Mouse (Mus musculus): Measurements from ENCODE around the gene Ern1.
A peak's percentile ranks its signal among the peaks of the same experiment; 100 is the strongest.

The Ern1 gene

GRCm38 (mm10) chr11:106487733-106488115, at the start of gene Ern1:
Ern1 (minus strand) TSS chr11:106487852.
- DNase-seq (ENCODE audit: low read depth, low spot score): peak; percentile 87

GRCm38 (mm10) chr11:106536253-106536912, 48.7 kb upstream of the Ern1 start:
- DNase-seq (ENCODE audit: low read depth, low spot score): no peak

- no peak for DNase-seq (ENCODE audit: low read depth, low spot score)
Observed at GRCm38 (mm10) chr11:106535660-106536252, 48.1 kb upstream of the Ern1 start.

GRCm38 (mm10) chr11:106532248-106532790, 44.7 kb upstream of the Ern1 start:
- no peak for DNase-seq (ENCODE audit: low read depth, low spot score)

GRCm38 (mm10) chr11:106529786-106530185, 42.1 kb upstream of the Ern1 start:
- DNase-seq (ENCODE audit: low read depth, low spot score): no peak

- no peak for DNase-seq (ENCODE audit: low read depth, low spot score)
Observed at GRCm38 (mm10) chr11:106529113-106529512, 41.5 kb upstream of the Ern1 start.

- DNase-seq (ENCODE audit: low read depth, low spot score): no peak
Observed at GRCm38 (mm10) chr11:106527926-106528325, 40.3 kb upstream of the Ern1 start.

- no peak for DNase-seq (ENCODE audit: low read depth, low spot score)
Observed at GRCm38 (mm10) chr11:106527147-106527821, 39.6 kb upstream of the Ern1 start.

- no peak for DNase-seq (ENCODE audit: low read depth, low spot score)
Observed at GRCm38 (mm10) chr11:106522538-106522937, 34.9 kb upstream of the Ern1 start.

GRCm38 (mm10) chr11:106521612-106522011, 34.0 kb upstream of the Ern1 start:
- no peak for DNase-seq (ENCODE audit: low read depth, low spot score)

GRCm38 (mm10) chr11:106520404-106520803, 32.8 kb upstream of the Ern1 start:
- DNase-seq (ENCODE audit: low read depth, low spot score): no peak

GRCm38 (mm10) chr11:106519519-106519918, 31.9 kb upstream of the Ern1 start:
- DNase-seq (ENCODE audit: low read depth, low spot score): no peak

- DNase-seq (ENCODE audit: low read depth, low spot score): no peak
Observed at GRCm38 (mm10) chr11:106518391-106518790, 30.7 kb upstream of the Ern1 start.

GRCm38 (mm10) chr11:106515079-106515745, 27.6 kb upstream of the Ern1 start:
- DNase-seq (ENCODE audit: low read depth, low spot score): no peak

- no peak for DNase-seq (ENCODE audit: low read depth, low spot score)
Observed at GRCm38 (mm10) chr11:106514446-106514845, 26.8 kb upstream of the Ern1 start.

GRCm38 (mm10) chr11:106513166-106513565, 25.5 kb upstream of the Ern1 start:
- peak; percentile 42 for DNase-seq (ENCODE audit: low read depth, low spot score)

- DNase-seq (ENCODE audit: low read depth, low spot score): no peak
Observed at GRCm38 (mm10) chr11:106512006-106512390, 24.3 kb upstream of the Ern1 start.

- no peak for DNase-seq (ENCODE audit: low read depth, low spot score)
Observed at GRCm38 (mm10) chr11:106511236-106512005, 23.8 kb upstream of the Ern1 start.

- no peak for DNase-seq (ENCODE audit: low read depth, low spot score)
Observed at GRCm38 (mm10) chr11:106507638-106508037, 20.0 kb upstream of the Ern1 start.

GRCm38 (mm10) chr11:106506211-106506610, 18.6 kb upstream of the Ern1 start:
- DNase-seq (ENCODE audit: low read depth, low spot score): no peak

GRCm38 (mm10) chr11:106504129-106504528, 16.5 kb upstream of the Ern1 start:
- no peak for DNase-seq (ENCODE audit: low read depth, low spot score)

- no peak for DNase-seq (ENCODE audit: low read depth, low spot score)
Observed at GRCm38 (mm10) chr11:106503425-106503717, 15.7 kb upstream of the Ern1 start.

Data from embryo, embryonic 11.5 days (tissue).